Mouse (Mus musculus): ENCODE measurements around the gene Trim56. TPM values are rescaled to one million over a fixed set of nuclear protein-coding genes. Genes with fewer than 3 reads are reported as not detected.
"Not testable (repeated sequence)": the region's sequence is repeated elsewhere in the genome, so short reads cannot be mapped to it uniquely, and the experiment has no call there.

Gene Trim56
- polyA plus RNA-seq, 1 experiment from 2014 or later, result 2.4 TPM

- Histone ChIP-seq H3K9ac (no peak overlapping the region), H3K9me3 (no peaks in the 10 kb centered on the region), H3K36me3 (no peaks in the 10 kb centered on the region), H3K4me3 (no peak overlapping the region), H3K4me1 (replicated peaks) (peaks cover 18% of the 10 kb centered on the region), H3K27me3 (no peaks in the 10 kb centered on the region), H3K4me2 (peak overlapping the region; percentile 16; the same call in 1 of the 2 replicates), H3K27ac (peak overlapping the region; percentile 25)
- 8% methylated on average over 14 of the region's 14 CpGs for WGBS
- ATAC-seq (ENCODE audit: low FRiP score), result peak; percentile 90
These were observed 6.7 kb upstream of the Trim56 start for GRCm38 (mm10) chr5:137122686-137123193.

GRCm38 (mm10) chr5:137121280-137121679 is 5.3 kb upstream of the Trim56 start:
- Histone ChIP-seq H3K27ac (no peak overlapping the region), H3K4me3 (no peak overlapping the region), H3K27me3 (no peaks in the 10 kb centered on the region), H3K36me3 (no peaks in the 10 kb centered on the region), H3K9ac (no peak overlapping the region), H3K4me2 (no peak overlapping the region), H3K9me3 (no peaks in the 10 kb centered on the region), H3K4me1 (replicated peaks) (peaks cover 21% of the 10 kb centered on the region)
- ATAC-seq (ENCODE audit: low FRiP score), result no peak
- 79% methylated on average over 4 of the region's 4 CpGs for WGBS

- H3K4me1 ChIP-seq (replicated peaks), result peaks cover 36% of the 10 kb centered on the region
- no peak overlapping the region for H3K4me3 ChIP-seq
- H3K4me2 ChIP-seq, result no peak overlapping the region
- no peak overlapping the region for H3K27ac ChIP-seq
- no peaks in the 10 kb centered on the region for H3K9me3 ChIP-seq
- H3K27me3 ChIP-seq, result no peaks in the 10 kb centered on the region
- peaks cover 3% of the 10 kb centered on the region; the same call in 1 of the 2 replicates for H3K36me3 ChIP-seq
- H3K9ac ChIP-seq, result no peak overlapping the region
- no peak for ATAC-seq (ENCODE audit: low FRiP score)
- WGBS, result 73% methylated on average over 4 of the region's 4 CpGs
These were observed 2.9 kb upstream of the Trim56 start for GRCm38 (mm10) chr5:137118878-137119277.

- ATAC-seq (ENCODE audit: low FRiP score); H3K9me3 ChIP-seq: not testable (repeated sequence)
- 98% methylated on average over 3 of the region's 3 CpGs for WGBS
These were observed 2.0 kb upstream of the Trim56 start for GRCm38 (mm10) chr5:137117994-137118393.

GRCm38 (mm10) chr5:137116987-137117386 is 978 bp upstream of the Trim56 start:
- Histone ChIP-seq H3K4me2 (no peak overlapping the region), H3K27ac (no peak overlapping the region)
- WGBS, result 87% methylated on average over 2 of the region's 2 CpGs

More at GRCm38 (mm10) chr5:137117994-137118393, 2.0 kb upstream of the Trim56 start:
- H3K36me3 ChIP-seq, H3K4me2 ChIP-seq, H3K27ac ChIP-seq, H3K9ac ChIP-seq, H3K27me3 ChIP-seq, H3K4me3 ChIP-seq: not testable (repeated sequence)
- H3K4me1 ChIP-seq (replicated peaks), result peaks cover 30% of the 10 kb centered on the region

GRCm38 (mm10) chr5:137114891-137115561 is 983 bp downstream of the Trim56 start:
- H3K4me1 ChIP-seq (replicated peaks), result peaks cover 19% of the 10 kb centered on the region
- H3K27ac ChIP-seq, result no peak overlapping the region
- no peak overlapping the region for H3K4me3 ChIP-seq
- peaks cover 6% of the 10 kb centered on the region for H3K36me3 ChIP-seq
- 91% methylated on average over 9 of the region's 9 CpGs for WGBS
- 0 out of 2 replicates have a peak overlapping the region, but pooled peaks have one; percentile 61 for H3K9ac ChIP-seq
- H3K27me3 ChIP-seq, result no peaks in the 10 kb centered on the region
- H3K4me2 ChIP-seq, result peak overlapping the region; percentile 47
- ATAC-seq (ENCODE audit: low FRiP score), result no peak
- H3K9me3 ChIP-seq, result no peaks in the 10 kb centered on the region

More at GRCm38 (mm10) chr5:137116987-137117386, 978 bp upstream of the Trim56 start:
- Histone ChIP-seq H3K4me1 (replicated peaks) (peaks cover 20% of the 10 kb centered on the region), H3K9ac (no peak overlapping the region), H3K36me3 (peaks cover 6% of the 10 kb centered on the region), H3K27me3 (no peaks in the 10 kb centered on the region), H3K4me3 (no peak overlapping the region), H3K9me3 (no peaks in the 10 kb centered on the region)
- no peak for ATAC-seq (ENCODE audit: low FRiP score)

- no peak overlapping the region for H3K4me2 ChIP-seq
- H3K4me3 ChIP-seq, result no peak overlapping the region
- no peak overlapping the region for H3K27ac ChIP-seq
- H3K4me1 ChIP-seq (replicated peaks), result peaks cover 20% of the 10 kb centered on the region
- H3K9ac ChIP-seq, result no peak overlapping the region
- no peaks in the 10 kb centered on the region for H3K27me3 ChIP-seq
- peaks cover 6% of the 10 kb centered on the region for H3K36me3 ChIP-seq
- H3K9me3 ChIP-seq, result no peaks in the 10 kb centered on the region
- WGBS, result 81% methylated on average over 4 of the region's 5 CpGs
- ATAC-seq (ENCODE audit: low FRiP score), result no peak
These were observed 4.2 kb downstream of the Trim56 start for GRCm38 (mm10) chr5:137111542-137112408.

- ATAC-seq (ENCODE audit: low FRiP score), result no peak
- H3K27ac ChIP-seq, result no peak overlapping the region
- H3K27me3 ChIP-seq, result no peaks in the 10 kb centered on the region
- no peak overlapping the region for H3K9ac ChIP-seq
- no peaks in the 10 kb centered on the region for H3K9me3 ChIP-seq
- peaks cover 6% of the 10 kb centered on the region for H3K36me3 ChIP-seq
- no peak overlapping the region for H3K4me3 ChIP-seq
- WGBS, result 96% methylated on average over 12 of the region's 12 CpGs
- peaks cover 13% of the 10 kb centered on the region for H3K4me1 ChIP-seq (replicated peaks)
- H3K4me2 ChIP-seq, result no peak overlapping the region
These were observed 5.1 kb downstream of the Trim56 start for GRCm38 (mm10) chr5:137110863-137111262.

GRCm38 (mm10) chr5:137109941-137110593 is 5.9 kb downstream of the Trim56 start:
- Histone ChIP-seq H3K27ac (no peak overlapping the region), H3K4me1 (replicated peaks) (peaks cover 5% of the 10 kb centered on the region), H3K4me3 (no peak overlapping the region), H3K36me3 (peaks cover 6% of the 10 kb centered on the region), H3K27me3 (no peaks in the 10 kb centered on the region), H3K9me3 (no peaks in the 10 kb centered on the region), H3K9ac (no peak overlapping the region), H3K4me2 (no peak overlapping the region)
- no peak for ATAC-seq (ENCODE audit: low FRiP score)
- 61% methylated on average over 25 of the region's 25 CpGs for WGBS

GRCm38 (mm10) chr5:137108111-137108510 is 7.9 kb downstream of the Trim56 start:
- Histone ChIP-seq H3K27ac (no peak overlapping the region), H3K4me3 (no peak overlapping the region), H3K9ac (no peak overlapping the region), H3K36me3 (no peaks in the 10 kb centered on the region; the same call in 1 of the 2 replicates), H3K4me2 (no peak overlapping the region), H3K9me3 (no peaks in the 10 kb centered on the region), H3K27me3 (no peaks in the 10 kb centered on the region), H3K4me1 (replicated peaks) (peaks cover 6% of the 10 kb centered on the region)
- 67% methylated on average over 6 of the region's 6 CpGs for WGBS
- no peak for ATAC-seq (ENCODE audit: low FRiP score)

GRCm38 (mm10) chr5:137107670-137108069 is 8.3 kb downstream of the Trim56 start:
- no peak overlapping the region for H3K4me3 ChIP-seq
- no peaks in the 10 kb centered on the region for H3K9me3 ChIP-seq
- H3K27ac ChIP-seq, result no peak overlapping the region
- WGBS, result 88% methylated on average over 8 of the region's 8 CpGs
- H3K27me3 ChIP-seq, result no peaks in the 10 kb centered on the region
- no peak for ATAC-seq (ENCODE audit: low FRiP score)
- H3K4me2 ChIP-seq, result no peak overlapping the region
- H3K36me3 ChIP-seq, result no peaks in the 10 kb centered on the region
- no peak overlapping the region for H3K9ac ChIP-seq
- peaks cover 10% of the 10 kb centered on the region for H3K4me1 ChIP-seq (replicated peaks)

- no peak overlapping the region for H3K27ac ChIP-seq
- peaks cover 13% of the 10 kb centered on the region for H3K4me1 ChIP-seq (replicated peaks)
- no peaks in the 10 kb centered on the region for H3K27me3 ChIP-seq
- WGBS, result 6% methylated on average over 6 of the region's 6 CpGs
- H3K4me2 ChIP-seq, result 0 out of 2 replicates have a peak overlapping the region, but pooled peaks have one; percentile 21
- no peaks in the 10 kb centered on the region for H3K36me3 ChIP-seq
- 0 out of 2 replicates have a peak, but pooled peaks have one; percentile 24 for ATAC-seq (ENCODE audit: low FRiP score)
- H3K9ac ChIP-seq, result no peak overlapping the region
- no peaks in the 10 kb centered on the region for H3K9me3 ChIP-seq
- no peak overlapping the region for H3K4me3 ChIP-seq
These were observed 9.0 kb downstream of the Trim56 start for GRCm38 (mm10) chr5:137107024-137107423.
